Mouse (Mus musculus): ENCODE data around the gene Slit3. TPM values are rescaled to one million over a fixed set of nuclear protein-coding genes. Genes with fewer than 3 reads are reported as not detected.

Gene Slit3
- polyA plus RNA-seq, 2 experiments: 0.20 to 0.23 TPM

GRCm38 (mm10) chr11:35589892-35590291 lies 468.9 kb downstream of the Slit3 start:
- ATAC-seq (ENCODE audit: insufficient read depth) (no peak), DNase-seq (ENCODE audit: low read depth in 3 of 3, low spot score in 3 of 3) (no peak)
- Histone ChIP-seq H3K36me3 (replicated peaks; ENCODE audit: control insufficient read depth, insufficient read depth, low read depth) (no peaks in the 10 kb centered on the region), H3K4me1 (replicated peaks; ENCODE audit: control insufficient read depth in 2 of 2, insufficient read depth in 2 of 2, low read length in 1 of 2) (peaks cover 0 to 5% of the 10 kb centered on the region in 2 experiments; a peak in 2 of 4 replicates), H3K9me3 (ENCODE audit: control insufficient read depth, low read length) (no peaks in the 10 kb centered on the region), H3K4me3 (ENCODE audit: insufficient read depth in 1 of 2, low read depth in 2 of 2, low read length in 2 of 2) (no peak overlapping the region), H3K4me2 (ENCODE audit: low read depth) (no peak overlapping the region), H3K27ac (no peak overlapping the region), H3K27me3 (ENCODE audit: control insufficient read depth, insufficient read depth, low read length) (no peaks in the 10 kb centered on the region), H3K9ac (replicated peaks) (no peak overlapping the region)
- TF ChIP-seq CTCF (IDR thresholded peaks at IDR 0.05; ENCODE audit: low read depth) (no peak), EP300 (IDR thresholded peaks at IDR 0.05; ENCODE audit: low read depth) (no peak)
- 71% methylated on average over 7 of the region's 7 CpGs for WGBS (ENCODE audit: insufficient replicate concordance)

GRCm38 (mm10) chr11:35593146-35594034 lies 472.4 kb downstream of the Slit3 start:
- Histone ChIP-seq H3K4me1 (replicated peaks; ENCODE audit: control insufficient read depth in 2 of 2, insufficient read depth in 2 of 2, low read length in 1 of 2) (peaks cover 4 to 13% of the 10 kb centered on the region in 2 experiments; a peak in 2 of 4 replicates), H3K9ac (replicated peaks) (no peak overlapping the region), H3K36me3 (replicated peaks; ENCODE audit: control insufficient read depth, insufficient read depth, low read depth) (no peaks in the 10 kb centered on the region), H3K27ac (no peak overlapping the region), H3K4me2 (ENCODE audit: low read depth) (no peak overlapping the region), H3K9me3 (ENCODE audit: control insufficient read depth, low read length) (no peaks in the 10 kb centered on the region), H3K27me3 (ENCODE audit: control insufficient read depth, insufficient read depth, low read length) (no peaks in the 10 kb centered on the region), H3K4me3 (ENCODE audit: insufficient read depth in 1 of 2, low read depth in 2 of 2, low read length in 2 of 2) (no peak overlapping the region)
- ATAC-seq (ENCODE audit: insufficient read depth) (no peak), DNase-seq (ENCODE audit: low read depth in 3 of 3, low spot score in 3 of 3) (no peak)
- TF ChIP-seq CTCF (IDR thresholded peaks at IDR 0.05; ENCODE audit: low read depth): no peak
- TF ChIP-seq EP300 (IDR thresholded peaks at IDR 0.05; ENCODE audit: low read depth): no peak
- 57% methylated on average over 14 of the region's 14 CpGs for WGBS (ENCODE audit: insufficient replicate concordance)

GRCm38 (mm10) chr11:35596064-35596463 lies 475.0 kb downstream of the Slit3 start:
- H3K4me3 ChIP-seq (ENCODE audit: insufficient read depth in 1 of 2, low read depth in 2 of 2, low read length in 2 of 2): no peak overlapping the region
- no peaks in the 10 kb centered on the region for H3K9me3 ChIP-seq (ENCODE audit: control insufficient read depth, low read length)
- no peak overlapping the region for H3K9ac ChIP-seq (replicated peaks)
- peaks cover 4 to 13% of the 10 kb centered on the region in 2 experiments; a peak in 2 of 4 replicates for H3K4me1 ChIP-seq (replicated peaks; ENCODE audit: control insufficient read depth in 2 of 2, insufficient read depth in 2 of 2, low read length in 1 of 2)
- no peak for TF ChIP-seq CTCF (IDR thresholded peaks at IDR 0.05; ENCODE audit: low read depth)
- TF ChIP-seq EP300 (IDR thresholded peaks at IDR 0.05; ENCODE audit: low read depth): 0 out of 2 replicates have a peak, but pooled peaks have one; percentile 19
- H3K36me3 ChIP-seq (replicated peaks; ENCODE audit: control insufficient read depth, insufficient read depth, low read depth): no peaks in the 10 kb centered on the region
- H3K4me2 ChIP-seq (ENCODE audit: low read depth): no peak overlapping the region
- H3K27me3 ChIP-seq (ENCODE audit: control insufficient read depth, insufficient read depth, low read length): no peaks in the 10 kb centered on the region
- no peak overlapping the region for H3K27ac ChIP-seq
- DNase-seq (ENCODE audit: low read depth in 3 of 3, low spot score in 3 of 3) (no peak), ATAC-seq (ENCODE audit: insufficient read depth) (no peak; the same call in 1 of the 2 replicates)

GRCm38 (mm10) chr11:35597882-35598281 lies 476.9 kb downstream of the Slit3 start:
- TF ChIP-seq CTCF (IDR thresholded peaks at IDR 0.05; ENCODE audit: low read depth) (no peak), EP300 (IDR thresholded peaks at IDR 0.05; ENCODE audit: low read depth) (no peak)
- whole genome bisulfite sequencing (ENCODE audit: insufficient replicate concordance): 78% methylated on average over 6 of the region's 6 CpGs
- H3K27ac ChIP-seq: no peak overlapping the region

GRCm38 (mm10) chr11:35598732-35599131 lies 477.7 kb downstream of the Slit3 start:
- no peak overlapping the region for H3K4me3 ChIP-seq (ENCODE audit: insufficient read depth in 1 of 2, low read depth in 2 of 2, low read length in 2 of 2)
- no peaks in the 10 kb centered on the region for H3K27me3 ChIP-seq (ENCODE audit: control insufficient read depth, insufficient read depth, low read length)
- no peak overlapping the region for H3K9ac ChIP-seq (replicated peaks)
- DNase-seq (ENCODE audit: low read depth in 3 of 3, low spot score in 3 of 3) (no peak), ATAC-seq (ENCODE audit: insufficient read depth) (no peak)
- H3K4me2 ChIP-seq (ENCODE audit: low read depth): no peak overlapping the region
- H3K36me3 ChIP-seq (replicated peaks; ENCODE audit: control insufficient read depth, insufficient read depth, low read depth): no peaks in the 10 kb centered on the region
- 51% methylated on average over 7 of the region's 7 CpGs for WGBS (ENCODE audit: insufficient replicate concordance)
- H3K27ac ChIP-seq: no peak overlapping the region
- TF ChIP-seq EP300 (IDR thresholded peaks at IDR 0.05; ENCODE audit: low read depth) (no peak), CTCF (IDR thresholded peaks at IDR 0.05; ENCODE audit: low read depth) (no peak)
- H3K9me3 ChIP-seq (ENCODE audit: control insufficient read depth, low read length): no peaks in the 10 kb centered on the region
- H3K4me1 ChIP-seq (replicated peaks; ENCODE audit: control insufficient read depth in 2 of 2, insufficient read depth in 2 of 2, low read length in 1 of 2): peaks cover 4 to 13% of the 10 kb centered on the region in 2 experiments; a peak in 2 of 4 replicates

More at GRCm38 (mm10) chr11:35597882-35598281, 476.9 kb downstream of the Slit3 start:
- Histone ChIP-seq H3K9ac (replicated peaks) (no peak overlapping the region), H3K4me3 (ENCODE audit: insufficient read depth in 1 of 2, low read depth in 2 of 2, low read length in 2 of 2) (no peak overlapping the region), H3K4me1 (replicated peaks; ENCODE audit: control insufficient read depth in 2 of 2, insufficient read depth in 2 of 2, low read length in 1 of 2) (peaks cover 4 to 13% of the 10 kb centered on the region in 2 experiments; a peak in 2 of 4 replicates), H3K4me2 (ENCODE audit: low read depth) (no peak overlapping the region), H3K9me3 (ENCODE audit: control insufficient read depth, low read length) (no peaks in the 10 kb centered on the region), H3K27me3 (ENCODE audit: control insufficient read depth, insufficient read depth, low read length) (no peaks in the 10 kb centered on the region), H3K36me3 (replicated peaks; ENCODE audit: control insufficient read depth, insufficient read depth, low read depth) (no peaks in the 10 kb centered on the region)
- DNase-seq (ENCODE audit: low read depth in 3 of 3, low spot score in 3 of 3): no peak
- no peak for ATAC-seq (ENCODE audit: insufficient read depth)

All from liver, embryonic 14.5 days (tissue).